Mouse (Mus musculus): ENCODE measurements around the gene Olfr649. TPM values are rescaled to one million over a fixed set of nuclear protein-coding genes. Genes with fewer than 3 reads are reported as not detected.

Gene Olfr649
- polyA plus RNA-seq, 1 experiment from 2014 or later, result not detected

DNA sequence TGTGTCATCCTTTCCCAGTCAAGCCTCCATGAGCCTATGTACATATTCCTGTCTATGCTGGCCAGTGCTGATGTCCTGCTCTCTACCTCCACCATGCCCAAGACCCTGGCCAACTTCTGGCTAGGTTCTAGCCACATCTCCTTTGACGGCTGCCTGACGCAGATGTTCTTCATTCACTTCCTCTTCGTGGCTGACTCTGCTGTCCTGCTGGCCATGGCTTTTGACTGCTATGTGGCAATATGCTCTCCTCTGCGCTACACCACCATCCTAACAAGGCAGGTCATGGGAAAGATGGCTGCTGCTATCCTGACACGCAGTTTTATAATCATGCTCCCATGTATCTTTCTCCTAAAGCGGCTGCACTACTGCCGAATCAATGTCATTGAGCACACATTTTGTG is 10.4 kb upstream of the Olfr649 start:
- no peak overlapping the region for H3K4me3 ChIP-seq (ENCODE audit: low read depth, low read length)
- ATAC-seq (no peak), DNase-seq (ENCODE audit: low spot score) (no peak)
- H3K27me3 ChIP-seq (replicated peaks; ENCODE audit: control insufficient read depth, insufficient read depth, low read length), result no peaks in the 10 kb centered on the region
- H3K36me3 ChIP-seq (ENCODE audit: control insufficient read depth, insufficient read depth, low read length), result no peaks in the 10 kb centered on the region
- H3K4me2 ChIP-seq (ENCODE audit: low read length), result no peak overlapping the region
- no peaks in the 10 kb centered on the region for H3K9me3 ChIP-seq (replicated peaks; ENCODE audit: control insufficient read depth, low read length)
- 94% methylated on average over 7 of the region's 7 CpGs for WGBS
- H3K4me1 ChIP-seq (ENCODE audit: control insufficient read depth, insufficient read depth, low read length), result no peaks in the 10 kb centered on the region
- no peak overlapping the region for H3K9ac ChIP-seq (ENCODE audit: low read length)
- no peak overlapping the region for H3K27ac ChIP-seq (ENCODE audit: low read depth, low read length)

DNA sequence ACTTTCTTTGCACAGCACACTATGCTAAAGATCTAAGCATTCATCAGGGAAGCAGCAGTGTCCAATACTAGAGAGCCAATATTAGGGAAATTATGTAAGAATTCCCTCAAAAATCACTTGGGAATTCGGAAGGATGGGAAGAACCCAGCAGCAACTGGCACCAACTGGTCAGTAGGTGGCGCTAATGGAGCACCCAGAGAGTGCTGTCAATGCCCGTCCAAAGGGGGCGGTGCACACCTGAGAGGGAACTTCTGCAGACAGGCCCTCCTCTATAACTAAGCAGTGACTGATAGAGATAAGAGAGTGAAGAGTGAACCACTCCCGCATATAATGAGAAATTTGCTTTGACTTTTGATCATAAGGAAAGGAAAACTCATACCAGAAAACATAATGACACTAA is 4.0 kb upstream of the Olfr649 start:
- Histone ChIP-seq H3K27ac (ENCODE audit: low read depth, low read length) (no peak overlapping the region), H3K27me3 (replicated peaks; ENCODE audit: control insufficient read depth, insufficient read depth, low read length) (no peaks in the 10 kb centered on the region), H3K9me3 (replicated peaks; ENCODE audit: control insufficient read depth, low read length) (no peaks in the 10 kb centered on the region), H3K9ac (ENCODE audit: low read length) (no peak overlapping the region), H3K36me3 (ENCODE audit: control insufficient read depth, insufficient read depth, low read length) (no peaks in the 10 kb centered on the region), H3K4me2 (ENCODE audit: low read length) (no peak overlapping the region), H3K4me3 (ENCODE audit: low read depth, low read length) (no peak overlapping the region), H3K4me1 (ENCODE audit: control insufficient read depth, insufficient read depth, low read length) (no peaks in the 10 kb centered on the region)
- ATAC-seq (peak; percentile 40; the same call in 1 of the 2 replicates), DNase-seq (ENCODE audit: low spot score) (peak; percentile 51)
- 6% methylated on average over 5 of the region's 5 CpGs for WGBS

DNA sequence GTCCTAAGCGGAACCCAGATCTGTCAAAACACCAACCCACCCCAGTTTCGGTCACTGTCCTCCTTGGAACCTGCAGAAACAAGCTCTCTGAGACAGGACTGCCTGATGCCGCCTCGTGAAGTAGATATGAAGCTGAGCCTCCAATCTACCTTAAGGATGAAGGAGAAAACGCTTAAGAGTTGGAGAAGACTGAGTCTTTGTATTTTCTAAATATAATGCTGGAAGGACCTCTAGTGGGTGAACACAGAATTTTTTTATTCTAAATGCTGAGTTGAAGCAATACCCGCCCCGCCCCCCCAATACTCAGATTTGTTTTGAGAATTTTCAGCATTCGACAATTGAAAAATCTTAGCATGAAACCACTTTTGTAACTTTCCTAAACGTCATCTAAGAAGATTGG is 4.5 kb downstream of the Olfr649 start:
- H3K27me3 ChIP-seq (replicated peaks; ENCODE audit: control insufficient read depth, insufficient read depth, low read length), result no peaks in the 10 kb centered on the region
- no peak overlapping the region for H3K4me2 ChIP-seq (ENCODE audit: low read length)
- no peaks in the 10 kb centered on the region for H3K9me3 ChIP-seq (replicated peaks; ENCODE audit: control insufficient read depth, low read length)
- no peak overlapping the region for H3K9ac ChIP-seq (ENCODE audit: low read length)
- no peak overlapping the region for H3K27ac ChIP-seq (ENCODE audit: low read depth, low read length)
- no peak overlapping the region for H3K4me3 ChIP-seq (ENCODE audit: low read depth, low read length)
- H3K36me3 ChIP-seq (ENCODE audit: control insufficient read depth, insufficient read depth, low read length), result no peaks in the 10 kb centered on the region
- no peak for ATAC-seq
- H3K4me1 ChIP-seq (ENCODE audit: control insufficient read depth, insufficient read depth, low read length), result no peaks in the 10 kb centered on the region
- no peak for DNase-seq (ENCODE audit: low spot score)
- WGBS, result 64% methylated on average over 9 of the region's 9 CpGs

DNA sequence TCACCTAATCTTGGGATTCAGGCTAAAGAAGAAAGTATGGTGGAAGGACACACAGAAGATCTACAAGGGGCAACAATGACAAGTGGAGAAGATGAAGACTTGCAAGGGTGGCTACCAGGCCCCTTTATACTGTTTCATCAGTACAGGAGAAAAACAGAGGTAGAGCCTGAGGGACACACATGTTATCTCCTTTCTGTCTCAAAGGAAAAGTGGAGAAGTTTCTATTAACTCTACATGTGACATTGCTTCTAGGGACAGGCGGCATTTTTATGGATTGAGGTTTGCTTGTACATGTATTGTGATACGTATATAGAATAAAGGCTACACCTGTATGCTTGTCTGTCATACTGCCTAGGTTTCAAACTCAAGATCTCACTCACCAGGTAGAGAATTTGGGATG is 12.5 kb downstream of the Olfr649 start, which contains the start of gene Olfr648:
Olfr648 (minus strand) TSS at position 101 of the 400 bp plus-strand sequence.
- Histone ChIP-seq H3K27ac (ENCODE audit: low read depth, low read length) (no peak within 1 kb of the TSS), H3K9me3 (replicated peaks; ENCODE audit: control insufficient read depth, low read length) (no peaks in the 10 kb centered on the region), H3K27me3 (replicated peaks; ENCODE audit: control insufficient read depth, insufficient read depth, low read length) (no peaks in the 10 kb centered on the region), H3K4me3 (ENCODE audit: low read depth, low read length) (no peak within 1 kb of the TSS), H3K4me1 (ENCODE audit: control insufficient read depth, insufficient read depth, low read length) (no peaks in the 10 kb centered on the region), H3K4me2 (ENCODE audit: low read length) (no peak within 1 kb of the TSS), H3K9ac (ENCODE audit: low read length) (no peak within 1 kb of the TSS), H3K36me3 (ENCODE audit: control insufficient read depth, insufficient read depth, low read length) (no peaks in the 10 kb centered on the region)
- WGBS, result 88% methylated on average over 2 of the region's 2 CpGs
- no peak for DNase-seq (ENCODE audit: low spot score)
- no peak for ATAC-seq

DNA sequence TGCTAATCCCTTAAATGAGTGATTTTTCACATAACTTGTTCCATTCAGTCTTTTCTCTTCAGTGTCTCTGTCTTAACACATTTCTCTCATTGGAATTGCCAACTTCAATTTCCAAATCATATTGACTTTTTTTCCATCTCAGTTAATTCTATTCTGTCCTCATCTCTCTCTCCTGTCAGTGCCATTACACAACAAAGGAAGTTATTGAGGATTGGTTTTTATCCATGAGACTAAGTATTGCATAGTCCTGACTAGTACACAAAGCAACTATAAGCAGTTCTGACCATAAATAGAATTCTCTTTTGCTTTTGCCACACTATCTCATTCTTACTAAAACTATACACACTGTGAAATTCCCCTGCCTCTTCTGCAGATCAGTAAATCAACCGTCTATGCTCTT is 16.7 kb downstream of the Olfr649 start:
- ATAC-seq (no peak), DNase-seq (ENCODE audit: low spot score) (no peak)
- no peak overlapping the region for H3K4me2 ChIP-seq (ENCODE audit: low read length)
- no peak overlapping the region for H3K27ac ChIP-seq (ENCODE audit: low read depth, low read length)
- no peak overlapping the region for H3K4me3 ChIP-seq (ENCODE audit: low read depth, low read length)
- WGBS, result 90% methylated on average over 1 of the region's 1 CpGs
- H3K36me3 ChIP-seq (ENCODE audit: control insufficient read depth, insufficient read depth, low read length), result no peaks in the 10 kb centered on the region
- no peaks in the 10 kb centered on the region for H3K27me3 ChIP-seq (replicated peaks; ENCODE audit: control insufficient read depth, insufficient read depth, low read length)
- H3K9me3 ChIP-seq (replicated peaks; ENCODE audit: control insufficient read depth, low read length), result no peaks in the 10 kb centered on the region
- no peak overlapping the region for H3K9ac ChIP-seq (ENCODE audit: low read length)
- H3K4me1 ChIP-seq (ENCODE audit: control insufficient read depth, insufficient read depth, low read length), result no peaks in the 10 kb centered on the region

DNA sequence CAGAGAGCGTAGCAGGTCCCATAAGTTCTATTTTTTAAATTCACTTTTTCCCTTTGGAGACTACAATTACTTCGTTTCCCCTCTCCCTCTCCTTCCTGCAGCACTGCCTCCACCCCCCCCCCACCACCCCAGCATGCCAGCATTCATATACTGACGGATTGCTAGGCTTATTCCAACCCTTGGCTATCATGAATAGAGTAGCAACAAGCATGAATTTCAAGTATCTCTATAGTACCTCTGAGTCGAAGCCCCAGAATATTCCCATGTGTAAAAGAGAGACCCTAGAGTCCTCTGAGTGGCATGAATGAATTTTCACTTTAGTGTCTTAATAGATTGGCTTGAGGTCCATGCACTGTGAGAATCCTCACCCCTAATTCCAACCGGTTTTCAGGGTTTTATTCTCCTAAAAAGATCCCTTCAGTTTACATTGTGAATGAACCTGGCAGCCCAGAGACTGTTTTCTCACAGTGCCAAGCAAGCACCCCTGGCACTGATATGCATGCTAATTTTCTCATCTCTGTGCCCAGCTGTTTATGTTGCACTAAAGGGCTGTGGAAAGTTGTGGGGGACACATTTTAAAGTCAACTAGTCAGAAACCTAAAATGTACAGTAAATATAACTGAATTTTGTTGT is 17.2 kb downstream of the Olfr649 start:
- H3K4me1 ChIP-seq (ENCODE audit: control insufficient read depth, insufficient read depth, low read length), result no peaks in the 10 kb centered on the region
- 59% methylated on average over 5 of the region's 5 CpGs for WGBS
- no peak overlapping the region for H3K9ac ChIP-seq (ENCODE audit: low read length)
- H3K27ac ChIP-seq (ENCODE audit: low read depth, low read length), result no peak overlapping the region
- H3K9me3 ChIP-seq (replicated peaks; ENCODE audit: control insufficient read depth, low read length), result no peaks in the 10 kb centered on the region
- no peak for ATAC-seq
- DNase-seq (ENCODE audit: low spot score), result no peak
- no peak overlapping the region for H3K4me2 ChIP-seq (ENCODE audit: low read length)
- no peaks in the 10 kb centered on the region for H3K27me3 ChIP-seq (replicated peaks; ENCODE audit: control insufficient read depth, insufficient read depth, low read length)
- no peaks in the 10 kb centered on the region for H3K36me3 ChIP-seq (ENCODE audit: control insufficient read depth, insufficient read depth, low read length)
- H3K4me3 ChIP-seq (ENCODE audit: low read depth, low read length), result no peak overlapping the region

DNA sequence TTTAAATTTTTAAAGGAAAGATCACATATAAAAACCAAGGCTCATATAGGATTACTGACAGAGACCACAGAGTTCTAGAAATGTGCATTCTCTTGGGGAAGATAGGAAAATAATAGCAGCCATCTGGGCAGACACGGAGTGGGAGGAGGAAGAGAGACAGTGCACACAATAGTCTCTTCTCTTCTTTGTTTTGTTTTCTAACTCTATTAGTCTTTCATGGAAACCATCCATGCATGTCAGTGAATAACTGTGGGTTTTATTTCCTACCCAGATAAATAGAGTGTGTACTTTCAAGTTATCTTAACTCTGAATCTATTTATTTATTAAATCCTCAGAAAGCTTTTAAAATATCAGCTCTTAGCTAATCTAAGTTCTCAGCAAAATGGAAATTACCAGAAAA is 20.7 kb downstream of the Olfr649 start:
- DNase-seq (ENCODE audit: low spot score), result no peak
- no peak overlapping the region for H3K27ac ChIP-seq (ENCODE audit: low read depth, low read length)
- H3K9ac ChIP-seq (ENCODE audit: low read length), result no peak overlapping the region
- H3K36me3 ChIP-seq (ENCODE audit: control insufficient read depth, insufficient read depth, low read length), result no peaks in the 10 kb centered on the region
- no peaks in the 10 kb centered on the region for H3K27me3 ChIP-seq (replicated peaks; ENCODE audit: control insufficient read depth, insufficient read depth, low read length)
- no peak overlapping the region for H3K4me2 ChIP-seq (ENCODE audit: low read length)
- no peak for ATAC-seq
- no peaks in the 10 kb centered on the region for H3K9me3 ChIP-seq (replicated peaks; ENCODE audit: control insufficient read depth, low read length)
- no peak overlapping the region for H3K4me3 ChIP-seq (ENCODE audit: low read depth, low read length)
- 30% methylated on average over 1 of the region's 1 CpGs for WGBS
- no peaks in the 10 kb centered on the region for H3K4me1 ChIP-seq (ENCODE audit: control insufficient read depth, insufficient read depth, low read length)

DNA sequence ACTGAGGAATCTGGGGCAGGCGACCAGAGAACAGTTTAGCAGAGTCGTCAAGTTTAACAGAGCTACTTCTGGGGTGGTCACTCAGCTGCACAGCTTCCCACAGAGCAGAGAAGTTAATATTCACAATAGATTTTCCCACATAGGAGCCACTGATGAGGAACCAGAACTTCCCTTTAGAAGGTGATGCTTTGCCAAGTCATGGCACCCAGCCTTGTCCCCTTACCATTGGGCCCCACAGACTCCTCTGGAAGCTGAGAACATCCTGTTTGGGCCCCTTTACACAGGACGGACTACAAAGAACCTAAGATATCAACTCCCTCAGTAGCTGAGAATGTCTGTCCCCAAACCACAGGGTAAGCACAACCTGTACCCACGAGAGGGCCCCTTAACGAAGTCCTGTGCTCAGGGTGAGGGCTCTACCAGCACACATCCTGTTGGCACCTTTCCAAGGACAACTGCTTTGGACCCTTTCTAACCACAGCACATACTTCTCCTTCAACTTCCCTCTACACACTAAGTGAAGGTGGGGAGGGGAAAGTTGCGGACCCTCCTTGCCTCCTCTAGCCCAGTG is 26.1 kb downstream of the Olfr649 start:
- H3K4me2 ChIP-seq (ENCODE audit: low read length), result no peak overlapping the region
- no peaks in the 10 kb centered on the region for H3K4me1 ChIP-seq (ENCODE audit: control insufficient read depth, insufficient read depth, low read length)
- DNase-seq (ENCODE audit: low spot score), result no peak

DNA sequence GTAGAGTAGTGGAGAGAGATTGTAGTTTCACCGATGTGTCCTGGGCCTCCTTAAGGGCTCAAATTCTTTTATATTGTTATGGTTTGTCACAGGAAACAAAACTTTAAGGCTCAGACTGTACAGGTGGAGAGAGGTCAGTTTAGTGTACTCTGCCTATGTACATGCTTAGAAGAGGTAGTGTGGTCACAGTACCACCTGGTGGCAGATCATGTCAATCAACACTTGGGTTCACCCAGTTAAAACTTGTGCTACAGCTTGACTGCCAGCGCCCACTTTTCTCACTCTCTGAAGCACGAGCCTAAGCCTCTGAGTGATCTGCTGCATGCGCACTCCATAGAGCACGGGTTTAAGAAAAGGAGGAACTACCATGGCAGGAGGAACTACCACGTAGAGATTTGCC is 28.7 kb downstream of the Olfr649 start:
- Histone ChIP-seq H3K4me2 (ENCODE audit: low read length) (no peak overlapping the region), H3K4me3 (ENCODE audit: low read depth, low read length) (no peak overlapping the region), H3K36me3 (ENCODE audit: control insufficient read depth, insufficient read depth, low read length) (no peaks in the 10 kb centered on the region), H3K27me3 (replicated peaks; ENCODE audit: control insufficient read depth, insufficient read depth, low read length) (no peaks in the 10 kb centered on the region), H3K9me3 (replicated peaks; ENCODE audit: control insufficient read depth, low read length) (no peaks in the 10 kb centered on the region), H3K27ac (ENCODE audit: low read depth, low read length) (no peak overlapping the region), H3K4me1 (ENCODE audit: control insufficient read depth, insufficient read depth, low read length) (no peaks in the 10 kb centered on the region), H3K9ac (ENCODE audit: low read length) (no peak overlapping the region)
- no peak for ATAC-seq
- DNase-seq (ENCODE audit: low spot score), result no peak
- 90% methylated on average over 6 of the region's 6 CpGs for WGBS

More for the DNA sequence above, 26.1 kb downstream of the Olfr649 start:
- H3K27me3 ChIP-seq (replicated peaks; ENCODE audit: control insufficient read depth, insufficient read depth, low read length), result no peaks in the 10 kb centered on the region
- no peak overlapping the region for H3K9ac ChIP-seq (ENCODE audit: low read length)
- no peak for ATAC-seq
- no peak overlapping the region for H3K4me3 ChIP-seq (ENCODE audit: low read depth, low read length)
- no peak overlapping the region for H3K27ac ChIP-seq (ENCODE audit: low read depth, low read length)
- no peaks in the 10 kb centered on the region for H3K36me3 ChIP-seq (ENCODE audit: control insufficient read depth, insufficient read depth, low read length)
- 74% methylated on average over 6 of the region's 6 CpGs for WGBS
- no peaks in the 10 kb centered on the region for H3K9me3 ChIP-seq (replicated peaks; ENCODE audit: control insufficient read depth, low read length)
